Mouse (Mus musculus) gastrocnemius, postnatal 4 days (tissue): Measurements from ENCODE around the gene Fam19a1. TPM values are rescaled to one million over a fixed set of nuclear protein-coding genes. Genes with fewer than 3 reads are reported as not detected.

ENCODE experiments used
- DNase-seq, 2 experiments: peaks; one replicate each; pipeline ENCODE4 v3.0.0; 2021 to 2022; ENCODE audit warnings: low spot score in 2 of 2, mixed read lengths in 2 of 2
- total RNA-seq, 2 experiments: library from RNA; stranded (reverse); gene quantifications; 2 replicates each; pipeline ENCODE4 v1.2.3; 2021

Gene Fam19a1
- total RNA-seq, 2 experiments from 2014 or later = 0.12 TPM; not detected in 1

DNA sequence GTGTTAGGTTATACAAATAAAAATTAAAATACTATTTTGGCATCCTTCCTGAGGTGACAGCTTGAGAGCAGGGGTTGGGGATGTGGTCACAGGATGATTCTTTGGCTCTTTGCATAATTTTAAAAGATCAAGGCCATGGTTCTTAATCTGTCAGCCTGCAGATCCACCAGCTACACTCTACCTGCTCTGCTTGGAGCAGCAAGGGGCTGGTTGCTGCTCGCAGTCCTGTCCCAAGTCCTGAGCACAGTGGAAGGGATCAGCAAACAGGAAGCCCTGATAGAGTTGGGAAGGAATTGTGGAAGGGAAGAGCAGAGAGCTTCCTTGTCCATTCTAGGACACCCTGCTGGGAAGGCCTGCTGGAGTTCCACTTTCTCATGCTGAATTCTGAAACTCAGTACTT lies 320.9 kb downstream of the Fam19a1 start:
- no peak for DNase-seq

GRCm38 (mm10) chr6:96435545-96435944 lies 322.6 kb downstream of the Fam19a1 start:
- no peak for DNase-seq

DNA sequence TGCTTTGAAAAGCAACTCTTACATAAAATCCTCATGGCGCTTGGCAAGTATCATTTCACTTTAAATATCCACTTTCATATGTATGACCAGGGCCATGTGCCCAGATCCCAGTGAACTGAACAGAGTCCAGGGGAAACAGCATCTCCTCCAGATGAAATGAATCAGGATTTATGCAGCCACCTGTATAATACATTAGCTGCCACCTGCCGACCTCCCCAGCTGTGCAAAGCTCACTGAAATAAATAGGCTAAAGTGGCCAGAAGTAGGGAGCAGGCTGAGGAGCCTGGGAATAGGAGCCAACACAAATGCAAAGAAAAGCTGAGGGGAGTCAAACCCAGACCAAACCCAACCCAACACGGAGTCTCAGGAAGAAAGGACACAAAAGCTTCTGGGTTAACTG lies 324.9 kb downstream of the Fam19a1 start:
- no peak for DNase-seq

GRCm38 (mm10) chr6:96439419-96439818 lies 326.5 kb downstream of the Fam19a1 start:
- DNase-seq = no peak

- DNase-seq = no peak
These were observed 329.0 kb downstream of the Fam19a1 start for GRCm38 (mm10) chr6:96441971-96442370.

DNA sequence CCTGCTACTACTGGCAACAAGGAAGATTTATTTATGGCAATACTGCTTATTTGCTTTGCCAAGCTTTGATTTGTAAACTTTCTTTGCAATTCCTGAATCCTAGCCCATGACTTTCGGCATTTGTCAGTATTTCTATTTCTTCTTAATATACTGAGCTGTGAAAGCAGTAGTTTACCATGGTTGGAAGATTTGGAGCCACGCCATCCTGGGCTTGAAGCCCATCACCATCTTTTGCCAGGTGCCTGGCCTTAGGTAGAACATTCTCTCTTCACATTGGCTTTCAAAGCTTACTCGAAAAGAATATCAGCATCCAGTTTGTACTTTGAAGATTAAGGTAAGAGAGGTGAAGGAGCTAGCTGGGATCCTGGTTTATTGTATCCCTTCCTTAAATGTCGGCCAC lies 334.5 kb downstream of the Fam19a1 start:
- DNase-seq = no peak

- no peak for DNase-seq
These were observed 343.3 kb downstream of the Fam19a1 start for GRCm38 (mm10) chr6:96456266-96456665.

DNA sequence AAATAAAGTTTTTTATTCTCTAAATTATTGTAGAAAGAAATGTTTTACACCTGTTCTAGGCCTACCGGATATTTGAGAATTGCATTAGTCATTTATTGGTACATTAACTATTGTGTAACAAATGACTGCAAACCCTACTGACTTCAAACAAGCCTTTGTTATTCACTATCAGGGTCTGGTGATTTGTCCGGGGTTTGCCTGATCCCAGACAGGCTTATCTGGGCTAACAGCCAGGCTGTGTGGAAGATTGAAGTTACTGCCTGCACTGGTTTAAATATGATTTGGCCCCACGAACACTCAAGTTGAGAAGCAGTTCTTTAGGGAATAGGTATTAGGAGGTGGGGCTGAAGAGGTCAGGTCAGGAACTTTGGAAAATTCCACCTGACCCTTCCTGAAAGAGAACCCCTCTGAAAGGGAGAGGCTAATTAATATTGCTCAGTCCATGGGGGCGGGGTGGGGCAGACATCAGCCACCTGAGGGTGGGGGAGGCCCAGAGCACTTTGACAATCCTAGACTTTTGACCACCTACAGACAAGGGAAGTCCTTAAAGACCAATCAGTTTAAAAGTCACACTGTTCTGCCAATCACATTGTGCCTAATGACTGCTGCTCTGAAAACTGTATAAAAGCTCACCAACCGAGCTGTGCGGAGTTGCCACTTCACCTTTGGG lies 344.8 kb downstream of the Fam19a1 start:
- DNase-seq = no peak

DNA sequence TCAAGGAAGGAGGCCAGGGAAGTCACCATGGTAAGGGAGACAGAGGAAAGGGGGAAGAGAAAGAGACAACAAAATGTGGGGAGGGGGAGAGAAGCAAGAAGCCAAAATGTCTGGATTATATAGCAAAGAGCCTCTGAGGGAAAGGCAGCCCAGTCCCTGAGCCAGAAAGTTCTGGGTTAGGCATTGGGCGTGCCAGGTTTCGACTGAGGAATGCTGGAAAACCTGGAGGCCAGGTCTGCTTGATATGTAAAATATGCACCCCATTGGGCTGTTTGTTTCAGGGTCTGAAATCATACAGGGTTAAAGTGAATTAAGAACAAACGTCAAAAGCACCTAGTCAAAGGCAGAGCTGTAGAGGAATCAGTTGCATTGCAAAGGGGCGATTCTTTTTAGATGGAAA lies 346.1 kb downstream of the Fam19a1 start:
- DNase-seq = no peak

GRCm38 (mm10) chr6:96499464-96499863 lies 386.5 kb downstream of the Fam19a1 start:
- no peak for DNase-seq

GRCm38 (mm10) chr6:96541600-96541999 lies 428.6 kb downstream of the Fam19a1 start:
- no peak for DNase-seq

DNA sequence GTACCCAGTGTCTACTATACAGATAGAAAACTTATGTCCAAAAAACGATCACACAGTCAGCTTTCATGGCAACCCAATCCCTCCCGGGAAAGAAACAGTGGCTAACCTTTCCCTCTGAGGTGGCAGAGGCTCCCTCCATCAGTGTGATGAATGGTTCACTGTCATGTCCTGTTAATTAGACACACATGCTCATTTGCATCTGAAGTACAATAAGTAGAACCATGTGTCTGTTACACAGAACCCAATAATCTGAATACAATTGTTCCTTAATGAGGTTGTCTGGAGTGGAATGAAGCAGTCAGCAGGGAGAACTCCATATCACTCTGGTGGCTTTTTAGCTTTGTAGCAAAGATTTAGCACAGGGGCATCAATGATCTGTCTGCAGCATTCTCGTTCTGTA lies 431.9 kb downstream of the Fam19a1 start:
- no peak for DNase-seq

GRCm38 (mm10) chr6:96550431-96550830 lies 437.5 kb downstream of the Fam19a1 start:
- no peak for DNase-seq

- DNase-seq = no peak
These were observed 465.7 kb downstream of the Fam19a1 start for GRCm38 (mm10) chr6:96578649-96579048.

DNA sequence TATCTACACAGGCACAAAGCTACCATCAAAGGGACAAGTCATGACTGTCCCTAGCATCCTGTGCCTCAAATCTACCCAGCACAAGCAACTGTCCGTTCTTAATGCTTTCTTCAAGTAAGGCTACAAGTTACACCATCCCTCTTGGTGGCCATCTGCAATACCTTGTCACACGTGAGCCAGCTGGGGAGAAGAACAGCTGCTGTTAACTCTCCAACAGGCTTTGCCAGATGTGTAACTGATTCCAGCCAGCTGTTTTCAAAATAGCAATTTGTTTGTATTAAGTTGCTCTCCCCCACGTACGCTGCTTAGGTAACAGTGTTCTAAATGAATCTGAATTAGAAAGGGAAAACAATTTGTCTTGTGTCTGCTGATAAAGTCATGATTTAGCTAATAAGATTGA lies 467.8 kb downstream of the Fam19a1 start:
- DNase-seq = no peak

- no peak for DNase-seq
These were observed 468.2 kb downstream of the Fam19a1 start for GRCm38 (mm10) chr6:96581187-96581586.

GRCm38 (mm10) chr6:96587427-96587826 lies 474.5 kb downstream of the Fam19a1 start:
- DNase-seq = no peak

- no peak for DNase-seq
These were observed 480.1 kb downstream of the Fam19a1 start for GRCm38 (mm10) chr6:96593031-96593430.

GRCm38 (mm10) chr6:96595201-96595600 lies 482.2 kb downstream of the Fam19a1 start:
- no peak for DNase-seq

DNA sequence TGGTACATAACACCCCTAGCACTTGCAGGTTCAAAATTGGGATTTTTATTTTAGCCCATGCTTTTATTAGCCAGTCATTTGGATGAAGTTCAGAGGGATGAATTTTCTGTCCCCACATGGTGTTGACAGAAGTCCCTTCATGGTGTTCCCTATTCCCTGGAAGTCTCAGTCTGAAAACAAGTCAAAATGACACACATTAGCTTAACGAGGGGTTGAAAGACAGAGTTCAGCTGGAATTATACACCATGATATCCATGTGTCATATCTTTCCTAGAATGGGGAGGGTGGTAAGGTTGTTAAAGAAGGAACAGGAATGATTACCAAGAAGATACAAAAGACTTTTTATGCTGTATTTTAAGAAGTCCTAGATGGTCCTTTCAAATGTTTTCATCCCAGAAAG lies 511.2 kb downstream of the Fam19a1 start:
- DNase-seq = no peak

GRCm38 (mm10) chr6:96631518-96631917 lies 518.6 kb downstream of the Fam19a1 start:
- DNase-seq = no peak

GRCm38 (mm10) chr6:96632243-96632642 lies 519.3 kb downstream of the Fam19a1 start:
- no peak for DNase-seq

- no peak for DNase-seq
These were observed 522.7 kb downstream of the Fam19a1 start for GRCm38 (mm10) chr6:96635663-96636062.

GRCm38 (mm10) chr6:96648742-96649141 lies 535.8 kb downstream of the Fam19a1 start:
- DNase-seq = no peak
